ENCODE assay signal across 21 mouse cellular contexts in genomic region chr6:144307551-144308149, GRCm38 (mm10).
DNase-seq lines count a peak whose midpoint lies in the region; ATAC-seq lines count a peak whose summit lies in the region.
"Had no signal": no experiment of that assay in that cellular context is flagged by ENCODE, and none has a peak within 500 bp of the region (broad histone marks: within the 10 kb centered on the region; RNA-seq: fewer than 3 reads in every experiment).

No protein-coding gene starts in this region.

- 91% methylated on average over 12 of the region's 12 CpGs for WGBS in forebrain, embryonic 13.5 days
- 94% methylated on average over 12 of the region's 12 CpGs for WGBS in forebrain, embryonic 12.5 days
- 86% methylated on average over 12 of the region's 12 CpGs for WGBS in heart, embryonic 12.5 days
- WGBS in forebrain, embryonic 16.5 days: 80% methylated on average over 12 of the region's 12 CpGs

- H3K9ac ChIP-seq in forebrain, embryonic 13.5 days: no peak overlapping the region
- no peak overlapping the region for H3K9ac ChIP-seq in forebrain, embryonic 12.5 days
- H3K9ac ChIP-seq in heart, embryonic 12.5 days: no peak overlapping the region
- H3K9ac ChIP-seq in forebrain, embryonic 16.5 days (replicated peaks; ENCODE audit: low read depth, low read length): no peak overlapping the region
- H3K9ac ChIP-seq: hindbrain, embryonic 12.5 days; hindbrain, embryonic 15.5 days; intestine, embryonic 15.5 days had no signal

- DNase-seq in heart, adult 11 months: peak; percentile 76
- DNase-seq in cerebellum, postnatal 36 days: no peak
- no peak for DNase-seq in thymus, postnatal 36 days
- DNase-seq: adrenal gland, adult 8-10 months; adrenal gland, postnatal 25 days; cerebellum, adult 11 months; cerebellum, adult 2 months; cerebellum, adult 9-11 months; embryo, embryonic 11 days; gastrocnemius, postnatal 25 days; heart, adult 2 months; kidney, adult 11 months had no signal

- peak; percentile 65; the same call in 1 of the 2 replicates for ATAC-seq in forebrain, embryonic 13.5 days
- ATAC-seq in forebrain, embryonic 12.5 days (ENCODE audit: low FRiP score): no peak
- no peak for ATAC-seq in heart, embryonic 12.5 days (ENCODE audit: insufficient number of reproducible peaks, low FRiP score)
- ATAC-seq in forebrain, embryonic 16.5 days: peak; percentile 88
- ATAC-seq: activated CD4-positive, CD25-positive, alpha-beta regulatory T cell, adult 4 months; intestine, embryonic 15.5 days had no signal

- no peak overlapping the region for H3K4me3 ChIP-seq in forebrain, embryonic 13.5 days
- no peak overlapping the region for H3K4me3 ChIP-seq in forebrain, embryonic 12.5 days (replicated peaks)
- no peak overlapping the region for H3K4me3 ChIP-seq in heart, embryonic 12.5 days
- no peak overlapping the region for H3K4me3 ChIP-seq in forebrain, embryonic 16.5 days (replicated peaks; ENCODE audit: low read length)
- H3K4me3 ChIP-seq: heart, adult 2 months; heart, embryonic 10.5 days; hindbrain, embryonic 12.5 days; hindbrain, embryonic 15.5 days; intestine, embryonic 15.5 days had no signal

- no peak overlapping the region for H3K27ac ChIP-seq in forebrain, embryonic 13.5 days
- H3K27ac ChIP-seq in forebrain, embryonic 12.5 days: no peak overlapping the region
- no peak overlapping the region for H3K27ac ChIP-seq in heart, embryonic 12.5 days (ENCODE audit: poor library complexity, severe bottlenecking)
- no peak overlapping the region for H3K27ac ChIP-seq in forebrain, embryonic 16.5 days (ENCODE audit: low read length)
- H3K27ac ChIP-seq: heart, adult 2 months; heart, embryonic 10.5 days; hindbrain, embryonic 12.5 days; hindbrain, embryonic 15.5 days; intestine, embryonic 15.5 days had no signal

- H3K4me1 ChIP-seq in forebrain, embryonic 13.5 days: peaks cover 4% of the 10 kb centered on the region; the same call in 1 of the 2 replicates
- peaks cover 8% of the 10 kb centered on the region; the same call in 1 of the 2 replicates for H3K4me1 ChIP-seq in forebrain, embryonic 12.5 days
- no peaks in the 10 kb centered on the region for H3K4me1 ChIP-seq in heart, embryonic 12.5 days (replicated peaks)
- peaks cover 10% of the 10 kb centered on the region for H3K4me1 ChIP-seq in forebrain, embryonic 16.5 days (replicated peaks; ENCODE audit: control insufficient read depth, insufficient read depth, low read length)
- H3K4me1 ChIP-seq: heart, embryonic 10.5 days; intestine, embryonic 15.5 days had no signal

- no peaks in the 10 kb centered on the region for H3K36me3 ChIP-seq in forebrain, embryonic 13.5 days (ENCODE audit: poor library complexity, severe bottlenecking)
- H3K36me3 ChIP-seq in forebrain, embryonic 12.5 days (replicated peaks): no peaks in the 10 kb centered on the region
- H3K36me3 ChIP-seq in heart, embryonic 12.5 days: no peaks in the 10 kb centered on the region
- no peaks in the 10 kb centered on the region for H3K36me3 ChIP-seq in forebrain, embryonic 16.5 days (ENCODE audit: control insufficient read depth, insufficient read depth)
- H3K36me3 ChIP-seq: heart, embryonic 10.5 days; hindbrain, embryonic 12.5 days; hindbrain, embryonic 15.5 days; intestine, embryonic 15.5 days had no signal

- peaks cover 2% of the 10 kb centered on the region; the same call in 1 of the 2 replicates for H3K9me3 ChIP-seq in forebrain, embryonic 13.5 days (replicated peaks)
- H3K9me3 ChIP-seq in forebrain, embryonic 12.5 days: no peaks in the 10 kb centered on the region
- no peaks in the 10 kb centered on the region for H3K9me3 ChIP-seq in heart, embryonic 12.5 days (replicated peaks)
- H3K9me3 ChIP-seq in forebrain, embryonic 16.5 days (ENCODE audit: control insufficient read depth, low read length): no peaks in the 10 kb centered on the region
- H3K9me3 ChIP-seq: heart, embryonic 10.5 days; hindbrain, embryonic 12.5 days; hindbrain, embryonic 15.5 days; intestine, embryonic 15.5 days had no signal

- H3K27me3 ChIP-seq in forebrain, embryonic 13.5 days: no peaks in the 10 kb centered on the region
- H3K27me3 ChIP-seq in forebrain, embryonic 12.5 days: no peaks in the 10 kb centered on the region
- H3K27me3 ChIP-seq in heart, embryonic 12.5 days (replicated peaks): no peaks in the 10 kb centered on the region
- no peaks in the 10 kb centered on the region for H3K27me3 ChIP-seq in forebrain, embryonic 16.5 days (replicated peaks; ENCODE audit: control insufficient read depth, insufficient read depth, low read length)
- H3K27me3 ChIP-seq: hindbrain, embryonic 12.5 days; hindbrain, embryonic 15.5 days; intestine, embryonic 15.5 days had no signal

- no peak overlapping the region for H3K4me2 ChIP-seq in forebrain, embryonic 13.5 days
- no peak overlapping the region for H3K4me2 ChIP-seq in forebrain, embryonic 12.5 days
- no peak overlapping the region for H3K4me2 ChIP-seq in heart, embryonic 12.5 days
- no peak overlapping the region for H3K4me2 ChIP-seq in forebrain, embryonic 16.5 days (ENCODE audit: low read length)
- H3K4me2 ChIP-seq: hindbrain, embryonic 12.5 days; hindbrain, embryonic 15.5 days; intestine, embryonic 15.5 days had no signal

Comparison
In these comparisons a context has a peak if more than half of its experiments do, and no peak if none do; other contexts are left out.
1. ATAC-seq: peak in forebrain, embryonic 13.5 days (single experiment) and forebrain, embryonic 16.5 days (single experiment); none in forebrain, embryonic 12.5 days (single experiment) and heart, embryonic 12.5 days (single experiment).